Mouse (Mus musculus): Measurements from ENCODE around the gene Glt28d2.

The Glt28d2 gene

GRCm38 (mm10) chr3:85863996-85864395, 23.3 kb downstream of the Glt28d2 start:
- DNase-seq: no peak

DNA sequence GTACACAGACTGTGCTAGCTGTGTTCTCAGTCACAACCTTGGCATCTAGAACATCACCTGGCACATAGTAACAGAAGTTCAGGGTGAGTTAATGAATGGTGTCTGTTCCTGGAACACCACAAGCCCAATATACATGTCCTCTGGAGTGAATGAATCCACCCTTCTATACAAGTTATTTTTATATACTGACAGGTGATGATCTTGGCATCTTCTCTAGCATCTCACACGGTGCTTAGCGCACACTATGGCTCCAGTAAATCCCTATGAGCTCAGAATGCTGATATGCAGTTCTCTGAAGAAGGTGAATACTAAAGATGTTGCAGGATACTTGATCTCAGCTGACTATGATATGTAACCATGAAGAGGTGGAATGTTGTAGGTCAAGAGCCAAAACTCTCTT, 24.4 kb downstream of the Glt28d2 start:
- DNase-seq: no peak

DNA sequence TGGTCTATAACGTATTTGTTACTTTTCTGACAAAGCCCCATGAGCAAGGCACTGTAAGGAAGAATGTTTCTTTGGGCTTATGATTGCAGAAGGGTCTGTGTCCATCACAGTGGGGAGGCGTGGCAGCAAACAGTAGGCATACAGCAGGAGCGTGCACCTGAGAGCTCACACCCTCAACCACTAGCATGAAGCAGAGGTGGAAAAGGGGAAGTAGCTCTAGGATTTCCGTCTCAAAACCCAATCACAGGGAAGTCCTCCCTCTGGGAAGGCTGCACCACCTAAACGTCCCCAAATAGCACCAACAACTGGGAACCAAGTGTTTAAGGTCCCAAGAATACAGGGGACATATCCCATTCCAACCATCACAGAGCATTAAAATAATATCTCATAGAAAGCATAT, 26.3 kb downstream of the Glt28d2 start:
- DNase-seq: no peak

- DNase-seq: no peak
Measured at GRCm38 (mm10) chr3:85859311-85859710, 28.0 kb downstream of the Glt28d2 start.

- no peak for DNase-seq
Measured at GRCm38 (mm10) chr3:85858140-85859135, 28.9 kb downstream of the Glt28d2 start.

GRCm38 (mm10) chr3:85857083-85857482, 30.2 kb downstream of the Glt28d2 start:
- DNase-seq: no peak

- DNase-seq: no peak
Measured at GRCm38 (mm10) chr3:85855947-85856346, 31.4 kb downstream of the Glt28d2 start.

DNA sequence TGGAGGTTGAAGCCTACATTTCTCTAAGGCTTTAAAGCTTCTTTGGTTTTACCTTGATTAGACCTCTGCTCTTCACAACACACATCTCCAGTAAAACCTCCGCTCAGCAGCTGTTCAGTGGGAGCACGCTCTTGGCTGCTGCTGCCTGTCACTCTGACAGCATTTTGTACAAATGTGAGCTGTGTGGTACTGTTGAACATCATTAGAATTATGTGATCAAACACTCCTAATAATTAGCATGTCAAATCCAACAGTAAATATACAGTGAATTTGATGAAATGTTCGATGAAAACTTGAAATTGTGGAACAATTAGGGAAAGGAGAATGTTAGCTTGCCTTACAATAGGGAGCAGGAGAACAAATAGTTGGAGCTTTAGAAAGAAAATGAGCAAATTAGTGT, 32.3 kb downstream of the Glt28d2 start:
- DNase-seq: no peak

GRCm38 (mm10) chr3:85854143-85854542, 33.2 kb downstream of the Glt28d2 start:
- no peak for DNase-seq

DNA sequence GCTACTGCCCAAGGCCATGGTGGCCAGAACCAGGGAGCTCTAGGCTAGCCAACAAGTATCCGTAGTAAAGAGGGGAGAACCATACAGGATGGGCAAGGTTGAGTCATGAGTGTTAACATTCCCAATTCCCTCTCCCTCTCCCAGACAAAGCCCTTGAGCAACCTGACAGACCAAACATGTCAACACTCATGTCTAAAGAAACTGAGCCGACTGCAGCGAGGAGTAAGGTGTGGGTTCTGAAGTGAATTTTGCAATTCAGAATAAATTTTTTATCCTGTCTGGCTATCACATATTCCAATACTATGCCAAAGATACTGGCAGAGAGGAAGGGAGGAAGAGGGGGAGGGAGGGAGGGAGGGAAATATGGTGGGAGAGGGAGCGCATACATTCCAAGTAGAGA, 33.6 kb downstream of the Glt28d2 start:
- DNase-seq: no peak

GRCm38 (mm10) chr3:85850079-85850478, 37.2 kb downstream of the Glt28d2 start:
- no peak for DNase-seq

GRCm38 (mm10) chr3:85846316-85846715, 41.0 kb downstream of the Glt28d2 start:
- DNase-seq: no peak

DNA sequence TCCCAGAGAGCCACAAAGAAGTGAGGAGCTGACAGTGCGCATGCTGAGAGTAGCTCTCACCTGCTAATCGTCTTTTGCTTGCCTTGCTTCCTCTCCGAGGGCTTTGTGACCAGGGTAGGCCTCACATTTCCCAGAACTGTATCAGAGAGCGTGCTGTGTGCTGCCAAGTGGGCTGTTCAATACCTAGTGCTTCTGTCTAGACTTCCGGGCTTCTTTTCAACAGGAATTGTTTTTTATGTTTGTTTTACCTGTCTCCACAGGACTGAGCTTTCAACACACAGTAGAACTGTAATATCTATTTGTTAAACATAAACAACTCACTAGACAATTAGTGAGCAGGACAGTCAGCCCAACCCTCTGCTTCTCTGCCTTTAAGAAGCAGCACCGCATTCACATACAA, 42.0 kb downstream of the Glt28d2 start:
- no peak for DNase-seq

DNA sequence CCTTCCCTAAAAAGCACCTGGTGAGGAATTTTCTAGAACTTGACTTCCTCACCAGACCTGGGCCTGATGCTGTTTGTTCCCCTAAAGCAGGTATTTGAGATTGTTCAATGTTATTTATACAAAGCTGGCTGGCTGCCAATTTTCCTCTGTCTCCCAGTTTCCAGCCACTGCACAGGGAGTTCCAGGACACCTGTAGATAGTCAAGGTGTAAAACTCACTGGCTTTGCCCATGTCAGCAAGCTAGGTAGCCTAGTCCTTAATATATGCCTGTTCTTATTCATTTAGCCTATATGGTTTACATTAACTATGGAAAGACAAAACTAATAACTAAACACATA, 44.5 kb downstream of the Glt28d2 start:
- DNase-seq: no peak

DNA sequence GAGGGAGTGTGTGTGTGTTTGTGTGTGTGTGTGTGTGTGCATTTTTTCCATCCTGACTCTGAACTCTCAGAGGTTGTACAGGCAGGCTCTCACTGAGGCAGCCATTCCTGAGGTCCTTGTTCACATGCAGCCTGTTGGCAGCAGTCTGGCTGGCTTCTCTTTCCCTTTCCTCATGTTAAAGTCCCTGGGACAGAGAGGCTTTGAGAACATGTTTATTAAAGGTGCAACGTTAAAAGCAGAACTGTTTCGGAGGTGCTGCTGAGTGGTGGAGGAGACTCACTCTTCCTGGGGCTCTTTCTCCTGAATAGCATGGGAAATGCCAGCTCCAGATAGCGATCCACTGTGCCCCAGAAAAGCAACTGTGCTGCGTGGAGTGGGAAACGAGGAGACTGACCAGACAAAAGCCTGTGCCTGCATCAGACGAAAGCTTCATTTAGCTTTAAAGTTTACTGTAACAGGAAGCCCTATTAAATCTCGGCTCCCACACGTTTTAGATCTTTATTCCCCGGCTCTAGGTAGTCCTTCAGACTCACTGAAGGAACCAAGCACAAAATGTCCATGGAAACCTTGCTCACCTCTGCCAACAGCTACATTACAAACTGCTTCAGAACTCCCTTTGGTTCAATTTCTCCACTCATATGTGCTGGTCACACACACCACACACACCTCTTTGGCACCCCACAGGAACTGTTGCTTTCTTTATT, 45.0 kb downstream of the Glt28d2 start:
- DNase-seq: no peak

GRCm38 (mm10) chr3:85841454-85842176, 45.7 kb downstream of the Glt28d2 start:
- DNase-seq: no peak

DNA sequence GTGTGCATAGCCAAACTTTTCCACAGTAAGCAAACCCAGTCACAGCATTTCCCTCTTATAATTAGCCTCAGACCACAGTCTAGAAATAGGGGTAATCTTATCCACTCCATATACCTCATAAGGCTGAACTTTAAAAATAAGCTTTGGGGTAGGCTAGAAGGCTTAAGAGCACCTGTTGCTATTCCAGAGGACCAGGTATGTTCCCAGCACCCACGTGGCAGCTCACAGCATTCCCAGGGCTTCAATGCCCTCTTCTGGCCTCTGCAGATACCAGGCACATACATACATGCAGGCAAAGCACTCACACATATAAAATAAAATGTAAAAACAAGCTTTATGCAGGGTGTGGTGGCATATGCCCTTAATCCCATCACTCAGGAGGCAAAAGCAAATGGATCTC, 53.7 kb downstream of the Glt28d2 start:
- no peak for DNase-seq

DNA sequence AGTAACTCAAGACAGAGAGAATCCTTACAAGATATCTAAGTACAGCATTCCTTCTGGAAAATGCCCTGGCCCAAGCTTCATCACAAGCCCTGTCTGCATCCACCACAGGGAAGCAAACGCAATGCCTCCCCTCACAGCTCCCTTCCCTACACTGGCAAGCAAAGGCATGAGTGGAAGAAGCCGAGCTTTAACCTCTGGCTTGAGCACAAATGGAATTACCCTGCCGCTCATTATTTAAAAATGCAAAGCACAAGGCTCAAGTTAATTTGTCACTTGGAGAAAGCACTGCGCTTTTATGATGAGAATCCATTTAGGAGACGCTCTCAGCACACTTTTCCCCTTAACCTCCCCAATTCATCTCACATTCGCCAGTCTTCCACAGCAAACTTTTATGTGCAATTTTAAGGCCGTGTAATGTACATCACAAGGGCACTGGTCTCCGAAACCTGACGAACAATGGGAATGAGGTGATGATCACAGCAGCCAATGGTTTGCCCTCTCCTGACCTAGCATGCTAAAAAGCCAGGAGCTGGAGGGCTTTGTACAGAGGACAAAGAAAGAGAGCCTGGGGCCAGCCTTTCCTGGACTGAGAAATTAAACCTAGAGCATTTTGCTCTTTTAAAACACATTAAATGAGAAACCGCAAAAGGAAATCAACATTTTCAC, 54.7 kb downstream of the Glt28d2 start:
- no peak for DNase-seq

GRCm38 (mm10) chr3:85831785-85832184, 55.5 kb downstream of the Glt28d2 start:
- no peak for DNase-seq

DNA sequence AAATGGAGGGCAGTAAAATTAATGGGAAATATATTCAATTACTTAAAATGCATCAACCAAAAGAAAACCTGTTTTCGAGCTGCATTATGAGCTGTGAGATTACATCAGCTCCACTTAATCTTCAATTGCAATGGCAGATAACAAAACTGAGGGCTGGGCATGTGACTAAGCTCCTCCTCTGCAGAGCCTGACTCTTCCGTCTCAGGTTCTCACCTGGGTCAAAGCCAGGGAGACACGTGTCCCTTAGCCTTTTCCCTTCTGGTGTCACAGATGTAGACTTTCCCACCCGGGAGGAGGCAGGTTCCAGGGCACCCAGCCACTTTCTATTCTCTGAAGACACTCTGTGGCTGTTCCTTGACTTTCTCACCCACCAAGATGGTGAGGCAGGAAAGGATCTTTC, 58.3 kb downstream of the Glt28d2 start:
- peak; percentile 3 for DNase-seq

DNA sequence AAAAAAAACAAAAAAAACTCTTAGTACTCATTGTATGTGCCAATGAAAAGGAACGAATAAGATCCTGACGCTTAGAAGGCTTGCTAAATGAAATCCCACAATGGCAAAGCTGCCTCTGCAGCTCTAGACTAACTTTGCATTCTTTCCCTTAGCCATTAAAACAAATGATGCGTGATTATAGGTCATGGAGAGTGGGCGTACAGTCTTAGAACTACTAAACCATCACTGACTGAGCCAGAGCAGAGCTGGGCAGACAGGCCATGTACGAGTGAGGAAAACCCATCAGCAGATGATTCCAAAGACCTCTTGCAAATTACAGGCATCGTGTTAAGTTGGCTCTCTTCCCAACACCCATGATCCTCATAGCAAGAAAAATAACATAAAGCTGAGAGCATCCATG, 59.5 kb downstream of the Glt28d2 start:
- no peak for DNase-seq

DNA sequence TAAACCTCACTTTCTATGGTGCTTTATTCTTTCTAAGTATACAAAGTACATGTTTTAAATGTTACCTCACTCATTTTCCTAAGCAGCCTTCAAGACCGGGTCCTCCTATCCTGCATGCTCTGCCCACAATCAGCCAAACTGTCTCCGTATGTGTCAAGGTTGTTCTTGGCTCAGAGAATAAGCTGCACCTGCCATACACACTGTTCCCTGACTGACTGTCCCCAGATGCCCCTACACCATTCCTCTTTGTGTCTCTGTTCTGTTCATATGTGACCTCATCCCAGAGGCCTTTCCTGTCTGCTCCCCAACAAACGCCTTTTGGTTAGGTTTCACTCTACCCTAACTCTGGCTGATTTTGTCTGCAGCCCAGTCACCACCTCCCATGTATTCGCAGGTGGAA, 60.0 kb downstream of the Glt28d2 start:
- DNase-seq: no peak
